Mouse (Mus musculus): ENCODE data around the gene Fat3.

DNA sequence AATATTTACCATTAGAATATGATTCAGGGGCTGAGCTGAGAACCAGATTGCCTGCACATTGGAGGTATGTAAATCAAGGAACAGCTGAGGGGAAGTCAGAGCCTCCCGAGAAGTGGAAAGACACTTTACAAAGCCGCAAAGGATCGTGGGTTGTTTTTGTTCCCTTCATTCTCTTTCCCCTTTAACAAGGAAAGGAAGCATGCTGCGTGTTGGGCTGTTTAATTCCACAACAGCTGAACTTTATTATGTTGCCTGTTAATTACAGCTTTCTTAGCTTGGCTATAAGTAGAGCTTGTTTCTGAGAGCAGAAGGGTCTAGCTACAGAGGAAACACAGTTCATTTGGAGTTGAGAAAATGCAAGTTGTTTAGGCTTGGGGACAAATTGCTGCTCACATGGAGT lies 475.0 kb downstream of the Fat3 start:
- no peak for TF ChIP-seq POLR2A (IDR thresholded peaks at IDR 0.05; ENCODE audit: borderline replicate concordance, control insufficient read depth, low read depth, low read length)
- TF ChIP-seq CTCF (IDR thresholded peaks at IDR 0.05; ENCODE audit: control insufficient read depth, insufficient read depth, low read length): no peak

Data from bone marrow, adult 2 months (tissue).